Mouse (Mus musculus) natural killer cell, adult 2 months (primary cell): ENCODE measurements around the gene Brat1.

Experiments used
- DNase-seq, 2 experiments: peaks; one replicate each; pipeline ENCODE4 v3.0.0; 2022; ENCODE audit warnings: low spot score in 2 of 2

Gene Brat1

GRCm38 (mm10) chr5:140701661-140702060, 3.1 kb upstream of the Brat1 start:
- no peak for DNase-seq

GRCm38 (mm10) chr5:140702103-140702513, 2.7 kb upstream of the Brat1 start, which contains the start of gene Iqce:
Iqce (minus strand) TSS chr5:140702378.
- peak; percentile 89 for DNase-seq

GRCm38 (mm10) chr5:140702618-140703175, 2.1 kb upstream of the Brat1 start:
- no peak for DNase-seq

- DNase-seq: no peak
Measured at GRCm38 (mm10) chr5:140703480-140704377, 1.1 kb upstream of the Brat1 start.

- no peak for DNase-seq
Measured at GRCm38 (mm10) chr5:140705501-140706171, 825 bp downstream of the Brat1 start.

- DNase-seq: no peak
Measured at GRCm38 (mm10) chr5:140710315-140710714, 5.5 kb downstream of the Brat1 start.

- DNase-seq: no peak
Measured at GRCm38 (mm10) chr5:140711040-140711439, 6.2 kb downstream of the Brat1 start.

GRCm38 (mm10) chr5:140720773-140721172, 16.0 kb downstream of the Brat1 start:
- DNase-seq: no peak

- no peak for DNase-seq
Measured at GRCm38 (mm10) chr5:140722121-140722520, 17.3 kb downstream of the Brat1 start.

- no peak for DNase-seq
Measured at GRCm38 (mm10) chr5:140723822-140724221, 19.0 kb downstream of the Brat1 start, which contains the start of gene Amz1. Amz1 (plus strand) TSS chr5:140724127.

GRCm38 (mm10) chr5:140726062-140726839, 21.4 kb downstream of the Brat1 start:
- no peak for DNase-seq

- DNase-seq: no peak
Measured at GRCm38 (mm10) chr5:140726946-140727740, 22.3 kb downstream of the Brat1 start.

GRCm38 (mm10) chr5:140731040-140731797, 26.4 kb downstream of the Brat1 start:
- peak in 1 of 2 experiments; percentile 45 for DNase-seq

GRCm38 (mm10) chr5:140732195-140732594, 27.4 kb downstream of the Brat1 start:
- DNase-seq: peak; percentile 35 to 56

- DNase-seq: peak in 1 of 2 experiments; percentile 59
Measured at GRCm38 (mm10) chr5:140733336-140733735, 28.5 kb downstream of the Brat1 start.

- DNase-seq: peak; percentile 32 to 73
Measured at GRCm38 (mm10) chr5:140735297-140735696, 30.5 kb downstream of the Brat1 start.

GRCm38 (mm10) chr5:140736166-140736565, 31.4 kb downstream of the Brat1 start:
- no peak for DNase-seq

- DNase-seq: no peak
Measured at GRCm38 (mm10) chr5:140739813-140740212, 35.0 kb downstream of the Brat1 start.

GRCm38 (mm10) chr5:140741040-140741439, 36.2 kb downstream of the Brat1 start:
- DNase-seq: no peak

GRCm38 (mm10) chr5:140741877-140742276, 37.1 kb downstream of the Brat1 start:
- no peak for DNase-seq
